24 mouse cellular contexts compared by ENCODE assay signal in genomic region chr16:58072441-58072840, GRCm38 (mm10).
A peak's percentile ranks its signal among the peaks of the same experiment; 100 is the strongest.
DNase-seq lines count a peak whose midpoint lies in the region; ATAC-seq and TF ChIP-seq lines count a peak whose summit lies in the region.
"Had no signal": no experiment of that assay in that cellular context is flagged by ENCODE, and none has a peak within 500 bp of the region (broad histone marks: within the 10 kb centered on the region; RNA-seq: fewer than 3 reads in every experiment).

No protein-coding gene starts in this region.

- 0 out of 2 replicates have a peak, but pooled peaks have one; percentile 11 for ATAC-seq in forebrain, embryonic 15.5 days (replicated peaks)
- ATAC-seq in forebrain, embryonic 11.5 days (replicated peaks; ENCODE audit: low FRiP score), result no peak
- no peak for ATAC-seq in midbrain, postnatal 0 days (ENCODE audit: low FRiP score)
- ATAC-seq in midbrain, embryonic 16.5 days, result no peak
- ATAC-seq: activated CD4-positive, CD25-positive, alpha-beta regulatory T cell, adult 4 months; hindbrain, embryonic 16.5 days; inflammation-experienced regulatory T-cells, adult 6 months; intestine, embryonic 16.5 days had no signal

- H3K4me3 ChIP-seq in forebrain, embryonic 15.5 days, result no peak overlapping the region
- no peak overlapping the region for H3K4me3 ChIP-seq in forebrain, embryonic 11.5 days (ENCODE audit: low read depth, low read length)
- H3K4me3 ChIP-seq in midbrain, postnatal 0 days (ENCODE audit: low read depth, low read length), result no peak overlapping the region
- H3K4me3 ChIP-seq in midbrain, embryonic 16.5 days (ENCODE audit: low read depth, low read length), result no peak overlapping the region
- H3K4me3 ChIP-seq: embryonic facial prominence, embryonic 12.5 days; embryonic facial prominence, embryonic 15.5 days; heart, adult 2 months; hindbrain, embryonic 13.5 days had no signal

- 63% methylated on average over 3 of the region's 3 CpGs for WGBS in forebrain, embryonic 15.5 days
- WGBS in forebrain, embryonic 11.5 days, result 81% methylated on average over 3 of the region's 3 CpGs
- 83% methylated on average over 3 of the region's 3 CpGs for WGBS in midbrain, postnatal 0 days
- WGBS in midbrain, embryonic 16.5 days, result 85% methylated on average over 3 of the region's 3 CpGs

- no peaks in the 10 kb centered on the region for H3K9me3 ChIP-seq in forebrain, embryonic 15.5 days
- H3K9me3 ChIP-seq in forebrain, embryonic 11.5 days (ENCODE audit: control insufficient read depth, low read length), result no peaks in the 10 kb centered on the region
- no peaks in the 10 kb centered on the region for H3K9me3 ChIP-seq in midbrain, postnatal 0 days (ENCODE audit: low read length)
- H3K9me3 ChIP-seq in midbrain, embryonic 16.5 days (replicated peaks; ENCODE audit: control insufficient read depth, low read length, poor library complexity, severe bottlenecking), result no peaks in the 10 kb centered on the region
- H3K9me3 ChIP-seq: embryonic facial prominence, embryonic 12.5 days; embryonic facial prominence, embryonic 15.5 days; hindbrain, embryonic 13.5 days had no signal

- H3K9ac ChIP-seq in forebrain, embryonic 15.5 days (replicated peaks), result no peak overlapping the region
- no peak overlapping the region for H3K9ac ChIP-seq in forebrain, embryonic 11.5 days (ENCODE audit: low read length)
- H3K9ac ChIP-seq in midbrain, postnatal 0 days (replicated peaks; ENCODE audit: low read length, poor library complexity, severe bottlenecking), result no peak overlapping the region
- H3K9ac ChIP-seq in midbrain, embryonic 16.5 days (ENCODE audit: low read depth, low read length), result no peak overlapping the region
- H3K9ac ChIP-seq: embryonic facial prominence, embryonic 12.5 days; embryonic facial prominence, embryonic 15.5 days; hindbrain, embryonic 13.5 days had no signal

- H3K4me2 ChIP-seq in forebrain, embryonic 15.5 days (replicated peaks), result no peak overlapping the region
- H3K4me2 ChIP-seq in forebrain, embryonic 11.5 days (ENCODE audit: low read depth, low read length, severe bottlenecking), result no peak overlapping the region
- no peak overlapping the region for H3K4me2 ChIP-seq in midbrain, postnatal 0 days (ENCODE audit: low read depth, low read length, poor library complexity, severe bottlenecking)
- no peak overlapping the region for H3K4me2 ChIP-seq in midbrain, embryonic 16.5 days (ENCODE audit: low read length)
- H3K4me2 ChIP-seq: embryonic facial prominence, embryonic 12.5 days; embryonic facial prominence, embryonic 15.5 days; heart, embryonic 11.5 days; hindbrain, embryonic 13.5 days had no signal

- no peaks in the 10 kb centered on the region for H3K4me1 ChIP-seq in forebrain, embryonic 15.5 days
- H3K4me1 ChIP-seq in forebrain, embryonic 11.5 days (replicated peaks; ENCODE audit: control insufficient read depth, insufficient read depth, low read length), result no peaks in the 10 kb centered on the region
- no peaks in the 10 kb centered on the region for H3K4me1 ChIP-seq in midbrain, postnatal 0 days (ENCODE audit: insufficient read depth, low read length)
- no peaks in the 10 kb centered on the region for H3K4me1 ChIP-seq in midbrain, embryonic 16.5 days (ENCODE audit: control insufficient read depth, insufficient read depth, low read length)
- H3K4me1 ChIP-seq: embryonic facial prominence, embryonic 12.5 days; embryonic facial prominence, embryonic 15.5 days; hindbrain, embryonic 13.5 days had no signal

- no peaks in the 10 kb centered on the region for H3K36me3 ChIP-seq in forebrain, embryonic 15.5 days
- no peaks in the 10 kb centered on the region for H3K36me3 ChIP-seq in forebrain, embryonic 11.5 days (ENCODE audit: control insufficient read depth, insufficient read depth, low read length)
- no peaks in the 10 kb centered on the region for H3K36me3 ChIP-seq in midbrain, postnatal 0 days (ENCODE audit: insufficient read depth, low read length)
- no peaks in the 10 kb centered on the region for H3K36me3 ChIP-seq in midbrain, embryonic 16.5 days (ENCODE audit: control insufficient read depth, insufficient read depth, low read length)
- H3K36me3 ChIP-seq: embryonic facial prominence, embryonic 12.5 days; embryonic facial prominence, embryonic 15.5 days; hindbrain, embryonic 13.5 days had no signal

- H3K27me3 ChIP-seq in forebrain, embryonic 15.5 days, result no peaks in the 10 kb centered on the region
- H3K27me3 ChIP-seq in forebrain, embryonic 11.5 days (ENCODE audit: control insufficient read depth, insufficient read depth, low read length), result no peaks in the 10 kb centered on the region
- H3K27me3 ChIP-seq in midbrain, postnatal 0 days (ENCODE audit: insufficient read depth, low read length), result no peaks in the 10 kb centered on the region
- no peaks in the 10 kb centered on the region for H3K27me3 ChIP-seq in midbrain, embryonic 16.5 days (ENCODE audit: control insufficient read depth, insufficient read depth, low read depth, low read length)
- H3K27me3 ChIP-seq: embryonic facial prominence, embryonic 12.5 days; embryonic facial prominence, embryonic 15.5 days; hindbrain, embryonic 13.5 days had no signal

- no peak for TF ChIP-seq CTCF in midbrain, postnatal 0 days (IDR thresholded peaks at IDR 0.05)

- DNase-seq in cerebellum, postnatal 10 days, result peak; percentile 6 to 21
- DNase-seq in cerebellum, postnatal 4 days (ENCODE audit: low spot score in 2 of 2), result no peak
- DNase-seq in forebrain, embryonic 11.5 days (ENCODE audit: low spot score), result no peak
- DNase-seq in midbrain, postnatal 0 days (ENCODE audit: low spot score), result peak; percentile 3
- no peak for DNase-seq in heart, adult 8-10 months (ENCODE audit: low spot score)
- no peak for DNase-seq in thymus, postnatal 0 days (ENCODE audit: low spot score)
- DNase-seq: adrenal gland, postnatal 10 days; adrenal gland, postnatal 36 days; cerebellum, adult 11-12 months; cerebellum, adult 8-10 months; gastrocnemius, postnatal 10 days; gastrocnemius, postnatal 36 days; heart, adult 2 months; kidney, adult 2 months had no signal

- no peak overlapping the region for H3K27ac ChIP-seq in forebrain, embryonic 15.5 days (replicated peaks)
- H3K27ac ChIP-seq in forebrain, embryonic 11.5 days (ENCODE audit: low read depth, low read length), result no peak overlapping the region
- no peak overlapping the region for H3K27ac ChIP-seq in midbrain, postnatal 0 days (ENCODE audit: low read depth, low read length)
- H3K27ac ChIP-seq in midbrain, embryonic 16.5 days (ENCODE audit: low read length), result no peak overlapping the region
- H3K27ac ChIP-seq: embryonic facial prominence, embryonic 12.5 days; embryonic facial prominence, embryonic 15.5 days; heart, adult 2 months; hindbrain, embryonic 13.5 days had no signal

Comparison
In these comparisons a context has a peak if more than half of its experiments do, and no peak if none do; other contexts are left out.
1. DNase-seq: peak in cerebellum, postnatal 10 days (2 of 2) and midbrain, postnatal 0 days (single experiment); none in cerebellum, postnatal 4 days (0 of 2), forebrain, embryonic 11.5 days (single experiment), heart, adult 8-10 months (single experiment) and thymus, postnatal 0 days (single experiment).